Mouse (Mus musculus) bone marrow, adult 2 months (tissue): Measurements from ENCODE around the gene Gm1673.

ENCODE experiments used
- CTCF ChIP-seq: fragments of 200-500 bp; IDR thresholded peaks from 2 replicates; pipeline ENCODE4 v1.5.1; 2011; ENCODE audit warnings: low read length, control low read depth; ENCODE audit not compliant: control insufficient read depth, insufficient read depth
- POLR2A ChIP-seq: fragments of 200-500 bp; IDR thresholded peaks from 2 replicates; pipeline ENCODE4 v1.6.1; 2011; ENCODE audit warnings: low read depth, mild to moderate bottlenecking, control low read depth, low read length, borderline replicate concordance; ENCODE audit not compliant: control insufficient read depth

GRCm38 (mm10) chr5:34001401-34001800 is 18.2 kb downstream of the Gm1673 start:
- TF ChIP-seq CTCF (no peak), POLR2A (no peak)
